Mouse (Mus musculus): ENCODE measurements at regions not wholly inside any gene's neighbourhood (a gene's known extent, or its start where the extent isn't known, plus 50 kb on each side); places are given as distances from the start of the nearest gene placed in this dataset.

DNA sequence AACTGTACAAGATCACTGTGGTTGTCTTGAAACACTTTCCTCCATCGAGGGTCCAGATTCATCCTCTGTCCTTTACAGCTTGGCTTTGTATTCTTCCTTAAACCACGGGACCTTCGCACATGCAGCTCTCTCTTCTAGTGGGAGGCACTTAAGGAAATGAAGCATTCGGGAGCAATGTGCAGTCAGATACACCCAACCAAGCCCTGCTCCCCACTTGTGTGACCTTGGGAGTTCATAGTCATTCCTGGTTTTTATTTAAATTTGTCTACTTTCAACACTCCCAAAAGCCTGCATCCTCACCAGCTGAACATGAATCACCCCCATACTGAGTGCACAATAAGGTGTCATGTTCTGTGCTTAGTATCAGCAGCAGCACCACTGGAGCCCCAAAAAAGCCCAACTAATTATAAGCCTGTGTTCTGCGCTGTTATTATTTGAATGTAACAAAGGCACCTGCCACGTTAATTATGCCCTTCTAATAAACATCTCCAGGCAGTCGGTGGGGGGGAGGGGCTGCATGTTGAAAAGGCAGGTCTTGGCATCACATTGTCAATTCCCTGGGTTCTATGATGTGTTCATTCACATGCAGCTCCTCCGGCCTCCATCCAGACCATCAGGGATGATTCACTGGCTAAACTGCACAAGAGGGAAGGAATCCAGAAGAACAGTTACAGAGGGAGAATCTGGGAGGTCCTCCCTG, 524.6 kb downstream of the 1810013L24Rik start:
- DNase-seq, result no peak

DNA sequence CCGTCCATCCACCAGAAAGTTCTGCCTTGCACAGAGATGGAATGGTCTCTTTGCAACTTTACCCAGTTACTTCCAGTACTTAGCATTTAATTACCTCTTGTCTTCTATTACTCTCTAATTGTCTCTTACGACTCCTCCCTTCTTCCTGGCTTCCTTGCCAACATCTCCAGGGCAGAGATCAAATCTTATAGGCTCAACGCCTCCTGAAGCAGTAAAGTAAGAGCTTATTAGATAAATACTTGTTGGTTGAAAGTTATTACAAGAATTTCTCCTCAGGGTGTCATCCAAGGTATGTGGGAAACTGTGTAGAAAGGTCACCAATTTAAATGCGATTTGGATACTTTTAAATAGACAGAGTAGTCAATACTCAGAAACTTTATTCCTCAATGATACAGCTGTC, 528.8 kb downstream of the 1810013L24Rik start:
- no peak for DNase-seq

DNA sequence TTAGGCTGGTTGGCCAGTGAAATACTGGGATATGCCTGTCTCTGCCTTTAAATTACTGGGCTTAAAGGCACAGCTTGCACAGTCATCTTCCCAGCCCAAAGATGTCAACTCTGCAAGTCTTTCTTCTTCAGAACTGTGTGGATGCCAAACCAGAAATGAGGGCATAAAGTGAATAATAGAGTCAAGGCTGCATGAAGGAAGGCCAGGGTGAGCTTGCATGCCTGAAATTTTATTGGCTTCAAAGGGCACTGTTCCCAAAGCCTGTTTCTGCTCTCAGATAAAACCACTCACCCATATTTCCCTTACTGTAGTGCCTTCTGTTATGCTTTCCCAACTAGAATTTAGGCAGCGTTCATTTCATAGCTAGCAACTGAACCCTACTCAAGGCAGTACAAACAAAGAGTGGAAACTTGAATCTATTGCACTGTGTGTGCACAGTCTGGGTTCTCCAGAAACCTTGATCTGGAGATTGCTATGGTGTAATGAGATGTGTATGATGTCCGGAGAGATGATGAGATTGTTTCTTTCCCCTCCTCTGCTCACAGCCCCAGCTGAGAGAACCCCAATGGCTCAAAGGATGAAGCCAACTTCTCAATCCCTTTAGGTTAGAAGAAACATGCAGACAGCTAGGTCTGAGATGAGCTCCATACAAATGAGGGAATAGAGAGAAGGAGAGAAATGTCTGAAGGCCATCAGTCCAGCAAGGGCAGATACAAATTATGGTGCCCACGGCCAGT, 529.7 kb downstream of the 1810013L24Rik start:
- no peak for DNase-seq

DNA sequence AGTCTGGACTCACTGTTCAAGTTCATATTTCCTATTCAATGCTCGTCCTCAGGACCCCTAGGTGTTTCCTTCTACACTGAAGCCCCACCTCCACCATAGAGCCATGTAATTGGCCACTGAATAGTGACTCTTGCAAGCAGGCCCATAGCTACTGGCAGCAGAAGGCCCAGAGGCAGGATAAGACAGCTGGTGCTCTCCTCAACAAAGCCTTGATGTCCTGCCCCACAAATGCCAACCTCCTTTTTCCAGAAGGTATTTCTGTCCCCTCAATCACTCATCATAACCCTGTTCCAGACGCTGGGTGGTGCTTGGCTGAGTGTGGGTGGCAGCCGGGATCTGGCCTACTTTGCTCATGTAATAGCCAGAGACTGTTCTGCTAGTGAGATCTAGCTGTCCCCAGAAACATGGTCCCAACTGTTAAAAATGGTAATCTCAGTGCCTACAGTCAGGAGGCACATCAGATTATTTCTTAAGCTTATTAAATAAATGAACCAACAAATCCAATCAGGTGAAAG, 530.9 kb downstream of the 1810013L24Rik start:
- DNase-seq, result no peak

DNA sequence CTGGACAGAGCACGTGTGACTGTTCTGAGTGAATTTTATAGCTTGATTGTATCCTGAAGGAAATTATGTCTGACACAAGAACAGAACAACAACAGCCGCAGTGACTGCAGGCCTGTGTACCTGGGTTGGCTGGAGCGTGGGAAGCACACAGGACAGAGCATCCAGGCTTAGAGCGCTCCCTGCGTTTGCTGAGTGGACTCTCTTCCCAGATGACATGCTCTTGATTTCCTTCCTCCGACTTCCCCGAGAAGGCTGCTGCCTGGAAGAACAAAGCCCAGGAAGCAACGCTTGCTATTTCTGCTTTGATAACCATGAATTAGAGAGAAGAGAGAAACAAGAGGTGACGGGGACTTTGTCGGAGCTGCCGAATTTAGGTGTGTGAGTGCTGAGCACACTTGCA, 532.2 kb downstream of the 1810013L24Rik start:
- peak; percentile 13 for DNase-seq

DNA sequence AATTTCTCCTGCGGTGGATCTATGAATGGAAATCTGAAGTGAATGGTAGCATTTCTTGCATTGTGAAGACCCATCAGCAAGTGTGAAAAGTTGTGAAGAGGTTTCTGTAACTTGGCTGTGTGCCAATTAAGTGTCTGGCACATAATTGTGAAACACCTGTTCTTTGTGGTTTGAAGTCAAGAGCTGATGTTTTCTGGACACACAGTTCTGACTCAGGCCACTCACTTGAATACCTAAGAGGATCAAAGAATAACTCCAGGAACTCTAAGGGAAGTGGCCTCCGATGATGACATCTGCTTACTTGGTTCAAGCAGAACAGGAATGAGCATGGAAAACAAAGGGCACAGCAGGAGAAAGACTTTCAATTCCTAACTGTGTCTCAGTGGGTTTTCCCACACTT, 534.2 kb downstream of the 1810013L24Rik start:
- DNase-seq, result peak; percentile 17

DNA sequence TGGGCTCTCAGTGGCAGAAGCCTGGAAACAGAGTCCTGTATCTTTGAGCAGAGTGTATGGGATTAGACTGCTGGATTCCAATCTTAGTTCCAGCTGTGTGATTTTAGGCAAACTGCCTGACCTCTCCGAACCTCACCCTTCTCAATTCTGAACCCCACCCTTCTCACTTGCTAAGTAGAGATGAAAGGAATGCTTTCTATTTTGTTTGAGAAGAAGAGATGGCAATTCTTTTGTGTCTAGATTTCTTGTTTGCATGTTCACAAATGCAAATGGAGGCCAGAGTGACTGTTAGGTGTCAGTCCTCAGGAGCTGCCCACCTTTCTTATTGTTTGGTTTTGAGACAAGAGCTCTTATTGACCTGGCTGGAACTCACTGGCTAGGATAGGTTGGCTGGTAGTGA, 561.1 kb downstream of the 1810013L24Rik start:
- DNase-seq, result no peak

DNA sequence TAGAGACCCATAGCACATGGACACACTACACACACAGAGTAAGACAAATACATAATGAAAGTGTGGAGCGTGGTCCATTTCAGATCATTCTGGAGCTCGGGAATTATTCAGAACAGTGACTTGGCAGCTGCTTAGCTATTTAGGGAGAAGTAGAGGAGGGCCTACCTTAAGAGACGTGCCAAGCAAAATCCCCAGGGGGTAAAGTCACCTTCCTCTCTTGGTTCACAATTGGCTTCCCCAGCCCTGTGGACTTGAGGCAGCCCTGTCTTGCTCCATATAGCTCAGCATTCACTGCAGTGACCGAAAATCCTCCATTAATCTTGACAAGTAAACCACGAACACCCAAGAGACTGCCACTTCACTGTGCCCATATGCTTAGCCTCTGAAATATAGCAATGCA, 574.8 kb downstream of the 1810013L24Rik start:
- no peak for DNase-seq

DNA sequence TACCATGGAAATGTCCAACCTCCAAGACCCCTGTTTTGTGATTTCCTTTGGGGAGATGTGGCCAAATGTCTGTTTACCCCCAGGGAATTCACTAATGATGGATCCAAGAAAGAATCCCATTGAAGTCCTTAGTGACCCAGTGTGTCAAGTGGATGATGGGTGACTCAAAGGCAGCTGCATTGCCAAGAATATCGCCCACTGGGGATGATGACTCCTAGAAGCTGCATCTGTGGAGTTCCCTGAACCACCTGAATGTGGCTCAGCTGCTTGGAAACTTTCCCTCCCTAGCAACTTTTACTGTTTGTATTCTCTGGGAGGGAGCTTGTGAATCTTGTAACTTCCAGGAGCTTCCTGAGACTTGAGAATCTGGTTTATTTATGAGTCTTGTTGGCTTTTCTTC, 578.3 kb downstream of the 1810013L24Rik start:
- DNase-seq, result no peak

DNA sequence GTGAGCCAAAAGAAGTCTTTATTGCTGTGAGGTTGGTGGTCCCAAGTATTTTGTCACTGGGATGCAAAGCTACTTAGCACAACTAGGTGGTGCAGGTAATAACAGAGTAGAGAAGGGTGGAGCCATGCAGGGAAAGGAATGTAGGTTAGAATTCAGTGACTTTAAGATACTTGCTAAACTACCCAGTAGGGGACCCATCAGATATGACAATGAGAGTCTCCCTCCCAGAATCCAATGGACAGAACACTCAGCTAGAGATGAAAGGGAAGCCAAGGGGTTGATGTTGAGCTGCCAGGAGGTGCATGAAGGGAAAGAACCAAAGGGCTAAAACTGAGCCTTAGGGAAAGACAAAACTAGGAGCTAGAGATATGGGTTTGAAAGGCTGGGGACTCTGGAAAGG, 564.9 kb downstream of the Grin2a start:
- no peak for DNase-seq

DNA sequence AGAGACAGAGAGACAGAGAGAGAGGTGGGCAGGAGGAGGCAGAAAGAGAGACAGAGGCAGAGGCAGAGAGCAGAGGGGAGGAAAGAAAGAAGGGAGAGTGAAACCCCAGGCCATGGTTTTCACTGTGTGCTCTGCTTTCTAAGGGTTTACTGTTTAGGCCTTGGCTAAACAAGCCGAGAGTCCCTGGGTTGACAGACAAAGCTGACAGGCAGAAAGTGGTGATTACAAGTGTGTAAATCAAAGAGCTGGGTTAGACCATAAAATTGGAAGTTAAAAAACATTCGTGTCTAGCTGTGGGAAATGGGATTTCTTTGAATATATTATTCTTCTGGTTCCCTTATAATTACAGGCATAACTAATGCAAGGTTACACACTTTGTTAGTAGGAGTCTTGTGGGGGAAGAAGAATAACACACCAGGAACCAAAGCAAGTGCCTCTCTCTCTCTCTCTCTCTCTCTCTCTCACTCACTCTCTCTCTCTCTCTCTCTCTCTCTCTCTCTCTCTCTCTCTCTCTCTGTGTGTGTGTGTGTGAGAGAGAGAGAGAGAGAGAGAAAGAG, 556.0 kb downstream of the Grin2a start:
- peak; percentile 7 for DNase-seq

DNA sequence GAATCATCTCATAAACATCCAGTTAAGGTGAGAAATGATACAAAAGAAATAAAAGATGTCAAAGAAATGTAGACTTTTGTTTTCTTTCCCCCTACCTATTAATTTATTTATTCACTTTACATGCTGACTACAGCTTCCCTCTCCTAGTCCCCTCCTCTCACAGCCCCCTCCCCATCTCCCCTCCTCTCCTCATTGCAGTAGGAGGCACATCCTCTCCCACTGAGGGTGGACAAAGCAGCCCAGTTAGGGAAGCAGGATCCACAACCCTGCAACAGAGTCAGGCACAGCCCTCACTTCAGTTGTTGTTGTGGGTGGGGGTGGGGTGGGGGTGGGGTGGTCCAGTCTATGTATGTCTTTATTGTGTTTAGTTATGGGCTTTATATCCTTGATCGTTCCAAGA, 555.5 kb downstream of the Grin2a start:
- DNase-seq, result no peak

DNA sequence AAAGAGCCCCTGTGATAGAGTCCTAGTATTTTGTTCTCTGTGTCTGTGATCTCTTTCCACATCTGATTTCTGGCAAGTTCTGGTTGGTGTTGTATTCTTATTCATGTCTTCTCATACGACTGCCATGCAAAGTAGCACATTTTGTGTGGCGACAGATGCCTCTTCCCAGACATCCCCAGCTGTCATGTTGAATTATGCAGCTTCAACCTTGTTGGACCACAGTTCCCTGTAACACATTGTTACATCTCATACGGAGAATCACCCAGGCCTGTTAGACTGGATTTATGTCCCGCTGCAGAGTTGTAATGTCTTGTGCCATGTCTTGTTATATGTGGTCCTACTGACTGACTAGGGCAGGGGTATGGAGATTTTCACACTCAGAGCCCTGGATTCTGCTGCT, 543.3 kb downstream of the Grin2a start:
- DNase-seq, result no peak

DNA sequence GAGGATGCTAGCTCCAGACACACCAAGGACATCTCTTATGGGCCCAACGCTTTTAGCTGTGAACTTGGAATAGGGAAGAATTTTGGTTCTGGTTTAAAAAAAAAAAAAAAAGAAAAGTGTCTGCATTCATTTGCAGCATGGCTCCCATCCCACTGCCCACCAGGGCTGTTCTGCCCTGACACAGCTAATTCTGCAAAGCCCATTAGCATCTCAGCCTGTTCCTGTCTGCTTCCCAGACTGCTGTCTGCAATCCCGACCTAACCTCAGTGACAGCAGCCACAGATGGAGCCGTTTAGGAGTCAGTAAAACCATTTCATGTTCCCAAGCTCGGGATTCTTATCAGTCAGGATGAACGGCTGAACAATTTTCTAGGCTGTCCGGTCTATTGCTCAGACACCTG, 537.8 kb downstream of the Grin2a start:
- DNase-seq, result no peak

DNA sequence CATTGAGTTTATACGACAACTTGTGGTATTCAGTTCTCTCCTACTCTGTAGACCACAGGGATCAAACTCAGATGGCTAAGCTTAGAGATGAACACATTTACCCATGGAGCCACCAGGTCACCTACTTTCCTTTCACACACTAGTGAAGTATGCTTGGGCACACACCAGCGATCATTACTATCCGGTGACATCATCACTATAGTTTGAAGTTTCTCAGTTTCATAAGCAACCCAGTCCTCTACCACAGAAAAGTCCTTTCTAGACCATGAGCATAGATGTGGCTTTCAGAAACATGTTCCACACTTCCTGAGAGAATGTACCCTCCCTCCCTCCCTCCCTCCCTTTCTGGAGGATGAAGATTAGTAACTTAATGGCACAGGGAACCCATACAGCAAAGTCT, 532.9 kb downstream of the Grin2a start:
- DNase-seq, result no peak

DNA sequence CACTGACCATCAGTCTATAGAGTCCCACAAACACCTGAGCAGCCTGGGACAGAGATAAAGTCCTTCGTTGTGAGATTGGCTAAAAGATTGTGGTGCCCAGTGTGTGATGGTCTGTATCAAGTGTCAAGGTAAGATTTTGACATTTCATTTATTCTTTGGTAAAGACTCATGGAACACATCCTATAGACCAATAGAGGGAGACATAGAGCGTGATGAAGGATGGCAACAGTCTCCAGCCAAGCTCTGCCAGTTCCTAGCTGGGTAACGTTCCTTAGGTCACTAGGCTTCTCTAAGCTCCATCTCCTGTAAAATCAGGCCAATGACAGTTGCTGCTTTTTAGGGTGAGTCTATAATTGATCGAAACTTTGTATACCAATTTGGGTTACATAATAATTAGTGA, 526.0 kb downstream of the Grin2a start:
- DNase-seq, result peak; percentile 34

DNA sequence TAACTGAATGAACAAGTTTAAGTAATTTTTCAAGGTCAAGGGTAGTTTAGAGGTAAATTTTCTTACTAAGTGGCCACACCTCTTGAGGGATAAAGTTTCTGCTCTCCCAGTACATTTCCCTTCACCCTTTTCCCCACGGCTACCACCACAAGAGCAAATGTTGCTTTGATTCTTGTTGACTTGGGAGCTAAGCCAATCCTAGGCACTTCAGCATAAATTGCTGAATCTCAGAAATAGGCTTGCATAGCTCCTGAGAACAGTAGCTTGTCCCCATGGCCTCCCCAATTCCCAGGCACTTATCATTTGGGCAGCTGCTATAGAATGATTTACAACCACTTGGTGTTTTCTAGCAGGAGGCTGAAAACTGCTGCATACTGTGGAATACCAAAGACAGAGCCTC, 510.1 kb downstream of the Grin2a start:
- DNase-seq, result no peak

DNA sequence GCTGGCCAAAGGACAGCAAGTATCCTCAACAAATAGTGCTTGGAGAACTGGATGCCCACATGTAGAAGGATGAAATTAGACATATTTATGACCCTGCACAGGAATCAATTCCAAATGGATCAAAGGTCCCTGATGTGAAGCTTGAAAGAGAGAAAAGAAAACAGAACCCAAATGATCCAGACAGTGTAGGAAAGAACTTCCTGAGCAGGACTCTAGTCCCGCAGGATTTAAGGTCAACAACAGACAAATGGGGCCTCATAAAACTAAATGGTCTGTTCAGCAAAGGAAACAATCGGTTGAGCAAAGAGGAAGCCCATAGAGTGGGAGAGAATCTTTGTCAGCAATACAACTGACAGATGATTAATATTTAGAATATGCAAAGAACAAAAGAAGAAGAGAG, 497.1 kb downstream of the Grin2a start:
- peak; percentile 9 for DNase-seq

DNA sequence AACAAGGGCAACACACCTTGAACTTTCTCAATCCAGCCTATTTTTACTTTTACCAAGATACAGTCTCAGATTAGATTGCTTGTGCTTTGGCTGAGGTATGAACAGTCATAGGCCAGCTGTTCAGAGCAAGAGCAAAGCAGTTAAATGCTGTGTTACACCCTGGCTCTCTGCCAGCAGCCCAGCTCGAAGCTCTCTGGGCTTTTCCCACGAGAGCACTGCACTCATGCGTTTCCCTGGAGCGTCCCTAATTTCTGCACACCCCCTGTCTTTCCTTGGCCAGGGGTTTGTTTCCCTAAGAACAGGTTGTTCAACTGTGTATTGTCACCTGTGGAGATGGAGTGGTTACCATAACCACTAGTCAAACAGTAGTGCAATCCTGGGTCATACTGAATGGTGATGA, 493.6 kb downstream of the Grin2a start:
- peak; percentile 8 for DNase-seq

DNA sequence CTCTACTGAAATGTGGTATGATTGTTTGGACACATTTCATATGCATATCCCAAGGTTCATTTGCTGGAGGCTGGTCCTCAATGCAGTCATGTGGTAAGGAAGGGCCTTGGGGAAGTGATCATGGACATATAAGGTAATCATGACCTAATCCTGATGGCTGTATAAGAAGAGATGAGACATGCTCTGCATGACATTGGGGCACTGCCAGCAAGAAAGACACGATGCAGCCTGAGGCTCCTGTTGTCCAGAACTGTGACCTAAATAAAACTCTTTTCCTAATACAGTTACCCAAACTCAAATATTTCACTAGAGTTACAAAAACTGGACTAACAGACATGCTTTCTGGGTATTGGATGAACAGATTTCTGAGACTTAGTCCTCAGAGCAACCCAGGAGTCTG, 485.7 kb downstream of the Grin2a start:
- DNase-seq, result no peak

DNA sequence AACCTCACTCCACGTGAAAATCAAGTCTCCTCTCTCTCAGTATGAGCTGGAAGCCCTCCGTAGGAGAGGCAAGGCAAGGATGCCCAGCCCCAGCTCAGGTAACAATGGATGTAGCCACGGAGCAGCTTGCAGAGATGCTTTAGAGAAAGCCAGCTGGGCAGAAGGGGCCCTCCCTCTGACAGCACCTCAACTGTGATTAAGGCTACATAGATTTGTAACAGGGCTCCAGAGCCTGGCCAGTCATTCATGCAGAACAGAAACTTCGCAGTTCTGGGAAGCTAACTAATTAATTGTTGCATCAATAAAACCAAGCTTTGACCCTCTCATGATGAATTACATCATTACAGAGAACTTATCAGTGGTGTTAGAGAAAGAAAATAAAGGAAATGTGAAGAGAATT, 480.8 kb downstream of the Grin2a start:
- DNase-seq, result no peak

All from embryo, embryonic 11 days (tissue).